Mouse (Mus musculus): ENCODE data around the gene Runx1.
A peak's percentile ranks its signal among the peaks of the same experiment; 100 is the strongest.

Gene Runx1

GRCm38 (mm10) chr16:92825908-92826650, at the start of gene Runx1:
Gene Runx1, minus strand, starts transcription at chr16:92826149.
- peak; percentile 37 for DNase-seq

- DNase-seq: no peak
Measured at GRCm38 (mm10) chr16:92874015-92874414, 48.1 kb upstream of the Runx1 start.

GRCm38 (mm10) chr16:92871728-92872127, 45.8 kb upstream of the Runx1 start:
- no peak for DNase-seq

- no peak for DNase-seq
Measured at GRCm38 (mm10) chr16:92868550-92868949, 42.6 kb upstream of the Runx1 start.

- peak; percentile 19 for DNase-seq
Measured at GRCm38 (mm10) chr16:92867261-92867935, 41.4 kb upstream of the Runx1 start.

GRCm38 (mm10) chr16:92865314-92865713, 39.4 kb upstream of the Runx1 start:
- DNase-seq: no peak

GRCm38 (mm10) chr16:92864191-92864590, 38.2 kb upstream of the Runx1 start:
- no peak for DNase-seq

- DNase-seq: no peak
Measured at GRCm38 (mm10) chr16:92863179-92863578, 37.2 kb upstream of the Runx1 start.

GRCm38 (mm10) chr16:92862430-92862829, 36.5 kb upstream of the Runx1 start:
- DNase-seq: no peak

GRCm38 (mm10) chr16:92861571-92861970, 35.6 kb upstream of the Runx1 start:
- DNase-seq: no peak

GRCm38 (mm10) chr16:92860649-92861048, 34.7 kb upstream of the Runx1 start:
- no peak for DNase-seq

- DNase-seq: no peak
Measured at GRCm38 (mm10) chr16:92856779-92857178, 30.8 kb upstream of the Runx1 start.

- DNase-seq: no peak
Measured at GRCm38 (mm10) chr16:92852276-92852675, 26.3 kb upstream of the Runx1 start.

GRCm38 (mm10) chr16:92850416-92850815, 24.5 kb upstream of the Runx1 start:
- peak; percentile 68 for DNase-seq

GRCm38 (mm10) chr16:92847762-92848300, 21.9 kb upstream of the Runx1 start:
- peak; percentile 49 for DNase-seq

GRCm38 (mm10) chr16:92845244-92846225, 19.6 kb upstream of the Runx1 start:
- peak; percentile 72 for DNase-seq

GRCm38 (mm10) chr16:92838709-92839108, 12.8 kb upstream of the Runx1 start:
- no peak for DNase-seq

- peak; percentile 29 for DNase-seq
Measured at GRCm38 (mm10) chr16:92831341-92831740, 5.4 kb upstream of the Runx1 start.

GRCm38 (mm10) chr16:92830479-92830878, 4.5 kb upstream of the Runx1 start:
- DNase-seq: no peak

GRCm38 (mm10) chr16:92828308-92828862, 2.4 kb upstream of the Runx1 start:
- DNase-seq: no peak

- peak; percentile 61 for DNase-seq
Measured at GRCm38 (mm10) chr16:92827663-92828307, 1.8 kb upstream of the Runx1 start.

GRCm38 (mm10) chr16:92826683-92827082, 734 bp upstream of the Runx1 start:
- DNase-seq: no peak
